Mouse (Mus musculus): Measurements from ENCODE around the gene Sh3rf1.

DNA sequence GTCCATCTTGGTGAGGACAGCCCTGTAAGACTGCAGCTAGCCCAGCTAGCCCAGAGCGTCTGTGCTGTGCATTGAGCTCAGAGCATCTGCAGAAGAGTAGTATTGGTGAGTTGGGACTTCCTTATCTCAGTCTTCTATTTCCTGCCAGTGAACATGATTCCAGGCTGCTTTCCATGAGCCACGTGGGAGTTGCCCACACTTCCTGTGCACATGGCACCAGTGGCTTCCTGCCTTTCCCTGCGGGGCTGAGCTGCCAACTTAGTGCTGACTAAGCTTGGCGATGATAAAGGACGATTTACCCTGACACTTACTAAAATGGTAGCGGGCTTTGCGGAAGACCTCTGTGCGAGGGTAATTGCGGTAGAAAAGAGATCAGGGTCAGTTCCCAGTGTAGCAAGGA is 35.2 kb downstream of the Sh3rf1 start:
- TF ChIP-seq POLR2A (IDR thresholded peaks at IDR 0.05; ENCODE audit: extremely low read depth, insufficient read depth, low read length) (no peak), CTCF (IDR thresholded peaks at IDR 0.05; ENCODE audit: extremely low read depth, insufficient read depth, low read length) (no peak)

Measured in cortical plate, adult 2 months (tissue).